Mouse (Mus musculus): ENCODE results near the gene Ccdc93.

The Ccdc93 gene

GRCm38 (mm10) chr1:121527600-121528398 is 97.0 kb downstream of the Ccdc93 start:
- peak; percentile 10 for DNase-seq

DNA sequence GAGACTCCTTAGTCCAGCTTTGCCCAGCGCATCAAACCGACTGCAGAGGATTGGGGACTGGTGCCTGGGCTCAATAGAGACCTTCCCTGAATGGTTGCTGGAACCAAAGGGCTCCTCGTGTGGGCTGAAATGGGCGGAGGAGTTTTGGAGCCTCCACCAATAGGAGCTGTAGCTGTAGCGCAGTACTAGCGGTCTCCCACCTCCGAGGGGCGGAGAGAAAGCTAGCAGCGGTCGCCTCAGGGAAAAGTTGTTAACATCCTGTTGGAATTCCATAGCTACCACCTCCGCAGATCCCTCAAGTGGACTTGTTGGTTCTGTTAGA is 97.5 kb downstream of the Ccdc93 start, which contains the start of gene Htr5b:
Gene Htr5b (minus strand): TSS at position 67 of the 322 bp plus-strand sequence.
- DNase-seq = peak; percentile 33

- no peak for DNase-seq
Measured at GRCm38 (mm10) chr1:121529286-121529685, 98.4 kb downstream of the Ccdc93 start.

DNA sequence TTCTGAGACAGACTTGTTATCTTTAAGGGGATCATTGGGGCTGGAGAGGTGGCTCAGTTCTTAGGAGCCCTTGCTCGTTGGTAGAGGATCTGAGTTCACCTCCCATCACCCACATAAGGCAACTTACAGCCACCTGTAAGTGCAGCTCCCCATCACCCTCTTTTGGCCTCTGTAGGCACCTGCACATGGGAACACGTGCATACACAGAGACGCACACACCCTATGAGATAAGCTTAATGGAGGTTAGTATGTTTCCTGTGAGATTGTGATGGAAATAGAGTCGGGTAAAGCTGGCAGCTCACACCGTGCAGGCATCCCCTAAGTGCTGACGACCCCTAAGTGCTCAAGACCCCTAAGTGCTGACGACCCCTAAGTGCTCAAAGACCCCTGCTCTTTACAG is 100.6 kb downstream of the Ccdc93 start:
- no peak for DNase-seq

- no peak for DNase-seq
Measured at GRCm38 (mm10) chr1:121540361-121540760, 109.5 kb downstream of the Ccdc93 start.

GRCm38 (mm10) chr1:121546844-121547243 is 116.0 kb downstream of the Ccdc93 start:
- no peak for DNase-seq

- DNase-seq = no peak
Measured at GRCm38 (mm10) chr1:121548667-121549066, 117.8 kb downstream of the Ccdc93 start.

DNA sequence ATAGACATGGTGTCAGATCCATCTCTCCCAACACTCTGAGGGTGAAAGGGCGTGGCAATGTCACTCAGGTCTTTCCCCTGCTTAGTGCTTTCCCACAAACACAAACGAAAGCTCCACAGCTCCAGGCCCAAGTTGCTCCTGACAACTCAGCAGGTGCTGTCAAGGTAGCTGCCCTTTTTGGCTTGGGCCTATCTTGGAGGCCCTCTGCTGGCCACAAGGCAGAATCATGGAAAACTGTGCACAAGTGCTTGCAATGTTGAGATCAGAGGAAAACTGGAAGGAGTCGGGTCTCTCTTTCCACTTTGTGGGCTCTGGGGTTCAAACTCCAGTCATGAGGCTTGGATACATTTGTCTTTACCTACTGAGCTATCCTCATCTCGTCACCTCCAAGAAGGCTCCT is 118.6 kb downstream of the Ccdc93 start:
- DNase-seq = no peak

DNA sequence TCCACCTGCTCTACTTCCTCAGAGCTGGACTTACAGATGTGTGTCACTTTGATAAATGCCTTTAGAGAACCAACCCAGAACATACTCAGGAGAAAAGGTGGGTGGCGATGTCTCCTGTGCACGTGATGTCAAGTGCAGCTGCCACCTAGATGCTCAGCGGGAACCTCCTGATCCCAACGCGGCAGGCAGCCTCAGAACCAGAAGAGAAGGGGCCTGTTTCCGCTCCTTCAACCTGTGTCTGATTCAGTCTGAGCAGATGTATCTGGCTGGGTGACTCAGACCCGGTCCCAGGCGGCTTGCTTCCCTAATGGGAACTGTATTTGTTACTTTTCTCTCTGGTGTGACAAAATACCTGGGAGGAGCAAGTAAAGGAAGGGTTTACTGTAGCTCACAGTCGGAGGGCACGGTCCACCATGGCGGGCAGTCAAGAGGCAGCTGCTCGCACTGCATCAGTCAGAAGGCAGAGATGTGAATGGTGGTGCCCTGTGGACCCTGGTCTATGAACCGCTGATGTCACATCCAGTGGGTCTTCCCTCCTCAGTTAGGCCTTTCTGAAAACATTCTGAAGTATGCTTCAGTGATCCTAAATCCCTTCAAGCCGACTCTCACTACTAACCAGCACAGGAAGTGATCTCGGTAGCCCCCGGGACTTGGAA is 120.1 kb downstream of the Ccdc93 start:
- no peak for DNase-seq

- no peak for DNase-seq
Measured at GRCm38 (mm10) chr1:121551457-121551835, 120.6 kb downstream of the Ccdc93 start.

All from right cerebral cortex, postnatal 4 days (tissue).